Mouse (Mus musculus) stomach, embryonic 14.5 days (tissue): ENCODE measurements around the gene Pkig. TPM values are rescaled to one million over a fixed set of nuclear protein-coding genes. Genes with fewer than 3 reads are reported as not detected.

Experiments
- ATAC-seq: fragments of 200-750 bp; cut with Nextera tagmentation; 2 replicates; pipeline ENCODE4 v1.8.0; 2017; ENCODE audit warnings: low read depth, moderate TSS enrichment; ENCODE audit not compliant: insufficient number of reproducible peaks, insufficient read depth, low FRiP score
- H3K27ac ChIP-seq: fragments of 300-500 bp; sonication (generic); 2 replicates; pipeline ENCODE4 v1.5.1; 2014; ENCODE audit warnings: mild to moderate bottlenecking, low read length, moderate library complexity, mixed read lengths
- H3K27me3 ChIP-seq: fragments of 300-500 bp; sonication (generic); 2 replicates; pipeline ENCODE4 v1.6.1; 2014; ENCODE audit warnings: low read length, control low read depth, mixed read lengths; ENCODE audit not compliant: control insufficient read depth, insufficient read depth
- H3K36me3 ChIP-seq: fragments of 300-500 bp; sonication (generic); 2 replicates; pipeline ENCODE4 v1.6.1; 2014; ENCODE audit warnings: mild to moderate bottlenecking, control low read depth, low read length, moderate library complexity, mixed read lengths; ENCODE audit not compliant: control insufficient read depth, insufficient read depth
- H3K4me1 ChIP-seq: fragments of 300-500 bp; sonication (generic); 2 replicates; pipeline ENCODE4 v1.6.1; 2014; ENCODE audit warnings: low read length, control low read depth, mixed read lengths; ENCODE audit not compliant: control insufficient read depth, insufficient read depth
- H3K4me2 ChIP-seq: fragments of 300-500 bp; sonication (generic); replicated peaks from 2 replicates; pipeline ENCODE4 v1.6.1; 2014; ENCODE audit warnings: low read depth, low read length, control low read depth
- H3K4me3 ChIP-seq: fragments of 300-500 bp; sonication (generic); 2 replicates; pipeline ENCODE4 v1.5.1; 2014; ENCODE audit warnings: low read depth, low read length, control low read depth
- H3K9ac ChIP-seq: fragments of 300-500 bp; sonication (generic); replicated peaks from 2 replicates; pipeline ENCODE4 v1.6.1; 2014; ENCODE audit warnings: low read depth, mild to moderate bottlenecking, control low read depth, low read length, moderate library complexity, mixed read lengths
- H3K9me3 ChIP-seq: fragments of 300-500 bp; sonication (generic); 2 replicates; pipeline ENCODE4 v1.6.1; 2016; ENCODE audit warnings: low read depth, low read length, control low read depth; ENCODE audit not compliant: control insufficient read depth
- WGBS: fragments of 180-500 bp; shearing (Covaris S2); extraction: QIAGEN DNeasy Blood & Tissue Kit; methylation state at CpG from one replicate; pipeline ENCODE4 v1.1.7; 2014; 5-methylcytosine and 5-hydroxymethylcytosine counted together
- polyA plus RNA-seq: library from polyadenylated mRNA; unstranded; fragments of >200 nt; fragmentation: Nextera tagmentation; extraction: Ambion mirVana; gene quantifications from 2 replicates; pipeline ENCODE4 v1.2.1, GENCODE M21; 2014

Pkig gene
- polyA plus RNA-seq, 1 experiment from 2014 or later, result 105 TPM

DNA sequence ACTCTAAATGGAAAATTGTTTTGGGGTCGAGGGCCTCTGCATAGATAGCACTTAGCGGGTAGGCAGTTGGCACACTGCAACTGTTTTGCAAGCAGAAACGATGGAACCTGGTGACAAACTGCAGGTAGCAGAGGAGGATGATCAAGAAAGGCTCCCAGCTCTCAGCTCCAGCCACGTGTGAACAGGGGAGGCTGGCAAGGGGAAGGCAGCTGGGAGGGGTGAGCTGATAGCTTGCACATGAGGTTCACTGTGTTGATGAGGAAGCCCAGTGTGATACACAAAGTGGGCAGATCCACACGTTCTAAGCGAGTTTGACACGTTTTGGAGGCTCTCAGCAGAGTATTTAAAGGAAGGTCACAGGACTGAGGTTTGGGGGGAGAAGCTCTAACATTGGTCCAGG lies 54.3 kb downstream of the Pkig start:
- H3K4me1 ChIP-seq, result no peaks in the 10 kb centered on the region
- no peak overlapping the region for H3K4me3 ChIP-seq
- H3K9ac ChIP-seq, result no peak overlapping the region
- no peak for ATAC-seq
- H3K27me3 ChIP-seq, result no peaks in the 10 kb centered on the region
- 65% methylated on average over 7 of the region's 7 CpGs for WGBS
- no peaks in the 10 kb centered on the region for H3K9me3 ChIP-seq
- no peaks in the 10 kb centered on the region for H3K36me3 ChIP-seq
- no peak overlapping the region for H3K4me2 ChIP-seq
- no peak overlapping the region for H3K27ac ChIP-seq

DNA sequence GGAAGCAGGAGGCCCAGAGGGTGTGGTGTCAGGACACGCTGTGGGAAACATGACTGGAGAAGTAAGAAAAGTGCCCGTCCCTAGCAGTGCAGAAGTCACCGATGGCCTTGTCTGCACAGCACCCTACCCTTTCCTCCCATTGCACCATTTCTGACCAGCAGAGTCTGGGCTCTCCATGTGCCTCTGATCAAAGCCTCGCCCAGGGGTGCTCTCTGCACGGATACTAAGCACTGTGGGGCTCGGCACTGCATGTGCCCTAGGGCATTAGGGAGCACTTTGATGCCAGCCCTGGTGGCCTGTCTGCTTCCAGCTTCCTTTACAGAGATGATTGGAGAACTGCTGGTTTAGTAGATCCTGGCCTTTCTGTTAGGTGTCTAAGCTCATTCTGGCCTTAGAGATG lies 54.7 kb downstream of the Pkig start:
- H3K9me3 ChIP-seq, result no peaks in the 10 kb centered on the region
- no peak overlapping the region for H3K4me2 ChIP-seq
- no peak overlapping the region for H3K4me3 ChIP-seq
- H3K9ac ChIP-seq, result no peak overlapping the region
- H3K36me3 ChIP-seq, result no peaks in the 10 kb centered on the region
- no peaks in the 10 kb centered on the region for H3K27me3 ChIP-seq
- WGBS, result 82% methylated on average over 6 of the region's 6 CpGs
- no peak for ATAC-seq
- no peaks in the 10 kb centered on the region for H3K4me1 ChIP-seq
- H3K27ac ChIP-seq, result no peak overlapping the region

DNA sequence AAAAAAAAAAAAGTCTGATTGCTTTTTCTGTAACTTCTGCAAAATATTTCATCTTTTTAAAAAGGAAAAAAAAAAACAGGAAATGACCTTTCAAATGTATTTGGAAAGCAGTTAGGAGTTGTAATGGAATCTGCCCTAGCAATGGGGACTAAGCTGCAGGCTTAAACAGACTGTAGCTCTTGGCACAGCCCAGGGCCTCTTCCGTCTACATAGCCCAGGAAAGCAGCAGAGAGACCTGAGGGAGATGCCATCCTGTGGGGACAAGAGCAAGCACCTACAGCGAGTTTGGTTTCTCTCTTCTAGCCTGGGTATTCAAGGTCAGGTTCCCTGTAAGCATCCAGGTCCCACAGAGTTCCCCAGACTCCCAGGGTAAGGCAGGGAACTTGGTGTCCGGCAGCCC lies 55.2 kb downstream of the Pkig start:
- no peak for ATAC-seq
- Histone ChIP-seq H3K9me3 (no peaks in the 10 kb centered on the region), H3K9ac (no peak overlapping the region), H3K4me1 (no peaks in the 10 kb centered on the region), H3K4me3 (no peak overlapping the region), H3K27ac (no peak overlapping the region), H3K36me3 (no peaks in the 10 kb centered on the region), H3K27me3 (no peaks in the 10 kb centered on the region), H3K4me2 (no peak overlapping the region)
- WGBS, result 76% methylated on average over 3 of the region's 3 CpGs

DNA sequence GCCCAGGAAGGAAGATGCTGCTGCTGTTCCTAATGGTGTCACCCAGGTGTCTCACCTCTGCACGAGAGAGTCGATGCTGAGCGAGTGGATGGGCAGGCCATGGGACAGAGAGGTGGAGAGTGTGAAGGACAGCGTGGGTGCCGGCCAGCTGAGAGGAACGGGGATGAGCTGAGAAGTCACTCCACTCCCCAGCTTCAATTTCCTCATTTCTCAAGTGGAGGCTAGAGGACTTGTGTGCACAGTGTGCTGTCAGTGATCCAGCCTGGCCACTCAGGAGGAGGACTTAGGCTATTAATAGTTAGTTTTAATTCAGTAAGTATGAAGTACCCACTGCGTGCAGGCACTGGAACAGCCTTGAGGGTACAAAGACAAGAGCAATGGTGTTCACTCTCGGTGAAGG lies 58.3 kb downstream of the Pkig start:
- WGBS, result 60% methylated on average over 8 of the region's 8 CpGs
- Histone ChIP-seq H3K4me1 (peaks cover 4% of the 10 kb centered on the region; the same call in 1 of the 2 replicates), H3K27me3 (no peaks in the 10 kb centered on the region), H3K9me3 (no peaks in the 10 kb centered on the region), H3K4me3 (no peak overlapping the region), H3K27ac (no peak overlapping the region), H3K9ac (no peak overlapping the region), H3K4me2 (no peak overlapping the region), H3K36me3 (no peaks in the 10 kb centered on the region)
- no peak for ATAC-seq

DNA sequence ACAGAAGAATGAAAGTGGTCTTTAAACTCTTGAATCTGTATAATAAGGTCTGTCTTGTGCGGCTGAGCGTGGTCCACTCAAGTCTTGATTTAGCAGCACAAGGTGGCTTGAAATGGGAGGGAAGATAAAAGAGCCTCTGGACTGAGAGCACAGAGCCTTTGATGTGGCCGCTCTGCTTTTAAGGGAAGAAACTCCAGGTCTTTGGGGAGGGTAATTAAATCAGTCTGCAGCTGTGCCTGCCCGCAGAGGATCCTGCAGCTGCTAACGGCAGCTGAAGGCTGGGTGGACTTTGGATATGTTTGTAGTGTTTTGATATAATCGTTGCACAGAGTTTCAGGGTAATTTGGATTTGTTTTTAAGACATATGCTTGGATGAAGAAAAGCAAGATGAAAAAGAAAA lies 58.7 kb downstream of the Pkig start:
- no peak for ATAC-seq

DNA sequence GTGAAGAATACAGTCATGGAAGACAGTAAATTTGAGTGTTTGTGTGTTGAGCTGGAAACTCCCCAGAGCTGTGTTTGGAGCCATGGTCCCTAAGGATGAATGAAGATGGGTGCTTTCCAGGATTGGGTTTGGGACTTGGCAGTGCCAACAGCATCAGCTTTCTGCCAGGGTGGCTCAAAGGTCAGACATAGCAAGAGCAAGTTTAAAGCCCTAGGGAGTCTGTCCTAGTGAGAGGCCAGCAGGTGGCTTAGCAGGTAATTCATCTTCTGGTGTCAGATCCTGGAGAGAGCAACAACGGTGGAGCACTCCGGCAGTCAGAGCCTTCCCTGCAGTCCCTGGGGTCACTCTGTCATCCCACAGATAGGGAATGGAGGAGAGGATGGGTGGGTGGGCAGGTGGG lies 60.3 kb downstream of the Pkig start:
- Histone ChIP-seq H3K4me3 (no peak overlapping the region), H3K4me2 (no peak overlapping the region), H3K4me1 (peaks cover 4% of the 10 kb centered on the region; the same call in 1 of the 2 replicates), H3K9ac (no peak overlapping the region), H3K9me3 (no peaks in the 10 kb centered on the region), H3K36me3 (no peaks in the 10 kb centered on the region; the same call in 1 of the 2 replicates), H3K27me3 (no peaks in the 10 kb centered on the region), H3K27ac (no peak overlapping the region)
- ATAC-seq, result no peak
- WGBS, result 25% methylated on average over 2 of the region's 2 CpGs

More for the DNA sequence above, 58.7 kb downstream of the Pkig start:
- no peak overlapping the region for H3K9ac ChIP-seq
- H3K4me3 ChIP-seq, result no peak overlapping the region
- no peaks in the 10 kb centered on the region for H3K27me3 ChIP-seq
- H3K4me2 ChIP-seq, result no peak overlapping the region
- no peak overlapping the region for H3K27ac ChIP-seq
- H3K4me1 ChIP-seq, result peaks cover 4% of the 10 kb centered on the region; the same call in 1 of the 2 replicates
- 35% methylated on average over 6 of the region's 6 CpGs for WGBS
- H3K36me3 ChIP-seq, result no peaks in the 10 kb centered on the region; the same call in 1 of the 2 replicates
- H3K9me3 ChIP-seq, result no peaks in the 10 kb centered on the region

DNA sequence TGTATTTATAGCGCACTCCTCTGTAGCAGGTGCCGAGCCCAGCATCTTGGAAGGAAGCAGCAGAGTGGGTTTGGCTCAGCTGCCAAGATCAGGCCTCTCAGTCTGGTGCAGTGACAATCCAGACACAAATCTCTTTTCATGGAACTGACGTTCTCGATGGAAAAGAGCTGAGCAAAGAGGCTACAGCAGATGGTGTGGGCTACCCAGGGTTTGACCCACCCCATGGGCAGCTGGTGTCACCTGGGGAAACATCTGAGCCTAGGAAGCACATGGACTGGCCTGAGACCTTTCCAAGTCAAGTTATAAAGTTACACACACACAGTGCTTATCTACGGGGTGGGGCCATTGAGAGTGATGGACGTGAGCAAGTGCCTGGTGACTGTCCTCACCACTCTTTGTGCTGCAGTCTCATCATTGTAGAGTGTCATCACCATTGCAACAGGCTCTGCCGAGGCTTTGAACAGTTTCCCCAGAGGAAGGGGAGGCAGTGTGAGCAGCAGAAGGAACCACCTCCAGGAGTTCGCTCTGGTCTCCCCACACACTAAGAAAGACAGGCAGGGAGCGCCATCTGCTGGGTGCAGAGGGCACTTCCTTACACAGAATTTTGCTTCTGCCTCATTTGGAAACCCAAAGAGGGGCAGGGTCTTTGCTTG lies 60.9 kb downstream of the Pkig start:
- WGBS, result 40% methylated on average over 9 of the region's 9 CpGs
- H3K9ac ChIP-seq, result no peak overlapping the region

DNA sequence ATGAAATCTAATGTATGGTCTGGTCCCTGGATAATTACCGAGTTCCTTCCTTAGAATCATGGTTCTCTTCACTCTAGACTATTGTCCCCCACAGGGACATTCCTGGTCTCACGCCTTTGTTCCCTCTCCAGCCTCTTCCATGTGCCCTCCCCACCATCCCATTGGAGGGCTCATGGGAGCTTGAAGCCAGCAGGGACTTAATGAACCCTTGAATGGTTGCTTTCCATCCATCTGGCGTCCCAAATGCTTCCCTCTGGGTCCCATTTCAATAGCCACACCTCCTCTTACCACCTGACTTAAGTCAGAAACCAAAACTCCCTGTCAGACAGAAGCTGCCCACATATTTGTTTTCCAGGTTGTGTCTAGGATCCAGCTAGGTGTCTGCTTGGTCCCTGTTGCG lies 61.4 kb downstream of the Pkig start:
- Histone ChIP-seq H3K27me3 (no peaks in the 10 kb centered on the region), H3K9ac (no peak overlapping the region), H3K27ac (no peak overlapping the region), H3K4me1 (peaks cover 4% of the 10 kb centered on the region; the same call in 1 of the 2 replicates), H3K4me3 (no peak overlapping the region), H3K9me3 (no peaks in the 10 kb centered on the region), H3K4me2 (no peak overlapping the region), H3K36me3 (peaks cover 3% of the 10 kb centered on the region; the same call in 1 of the 2 replicates)
- WGBS, result 44% methylated on average over 4 of the region's 4 CpGs
- 0 out of 2 replicates have a peak, but pooled peaks have one; percentile 19 for ATAC-seq

More for the DNA sequence above, 60.9 kb downstream of the Pkig start:
- Histone ChIP-seq H3K27me3 (no peaks in the 10 kb centered on the region), H3K4me1 (peaks cover 4% of the 10 kb centered on the region; the same call in 1 of the 2 replicates), H3K27ac (no peak overlapping the region), H3K4me2 (no peak overlapping the region), H3K36me3 (peaks cover under 1% of the 10 kb centered on the region; the same call in 1 of the 2 replicates), H3K9me3 (no peaks in the 10 kb centered on the region), H3K4me3 (no peak overlapping the region)
- ATAC-seq, result peak; percentile 78

DNA sequence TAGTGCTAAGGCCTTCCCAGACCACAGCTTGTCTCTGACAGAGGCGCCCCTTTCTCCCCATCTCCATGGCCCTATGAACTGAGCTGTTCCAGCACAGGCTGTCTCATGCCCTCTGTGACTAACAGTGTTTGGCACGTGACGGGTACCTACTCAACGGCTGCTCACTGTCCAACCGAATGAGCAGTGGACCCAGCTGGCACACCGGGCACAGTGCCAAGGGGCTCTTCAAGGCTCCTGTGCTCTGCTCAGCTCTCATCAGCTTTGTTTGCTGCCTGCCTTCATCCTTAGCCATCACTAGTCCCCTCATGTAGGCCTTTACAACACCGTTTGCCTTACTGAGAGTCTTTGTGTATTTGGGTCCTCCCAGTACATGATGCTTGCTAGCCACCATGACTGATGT lies 64.4 kb downstream of the Pkig start:
- ATAC-seq, result no peak
- WGBS, result 85% methylated on average over 7 of the region's 7 CpGs

More for the DNA sequence above, 64.4 kb downstream of the Pkig start:
- Histone ChIP-seq H3K9me3 (no peaks in the 10 kb centered on the region), H3K4me3 (no peak overlapping the region), H3K27ac (no peak overlapping the region), H3K36me3 (peaks cover 3% of the 10 kb centered on the region; the same call in 1 of the 2 replicates), H3K4me1 (peaks cover 4% of the 10 kb centered on the region; the same call in 1 of the 2 replicates), H3K9ac (no peak overlapping the region), H3K27me3 (no peaks in the 10 kb centered on the region), H3K4me2 (no peak overlapping the region)
